Mouse (Mus musculus): ENCODE measurements around the gene Tshz3. TPM values are rescaled to one million over a fixed set of nuclear protein-coding genes. Genes with fewer than 3 reads are reported as not detected.

Gene Tshz3
- total and polyA plus RNA-seq, 2 experiments from 2014 or later, result 18.1 to 25.3 TPM

DNA sequence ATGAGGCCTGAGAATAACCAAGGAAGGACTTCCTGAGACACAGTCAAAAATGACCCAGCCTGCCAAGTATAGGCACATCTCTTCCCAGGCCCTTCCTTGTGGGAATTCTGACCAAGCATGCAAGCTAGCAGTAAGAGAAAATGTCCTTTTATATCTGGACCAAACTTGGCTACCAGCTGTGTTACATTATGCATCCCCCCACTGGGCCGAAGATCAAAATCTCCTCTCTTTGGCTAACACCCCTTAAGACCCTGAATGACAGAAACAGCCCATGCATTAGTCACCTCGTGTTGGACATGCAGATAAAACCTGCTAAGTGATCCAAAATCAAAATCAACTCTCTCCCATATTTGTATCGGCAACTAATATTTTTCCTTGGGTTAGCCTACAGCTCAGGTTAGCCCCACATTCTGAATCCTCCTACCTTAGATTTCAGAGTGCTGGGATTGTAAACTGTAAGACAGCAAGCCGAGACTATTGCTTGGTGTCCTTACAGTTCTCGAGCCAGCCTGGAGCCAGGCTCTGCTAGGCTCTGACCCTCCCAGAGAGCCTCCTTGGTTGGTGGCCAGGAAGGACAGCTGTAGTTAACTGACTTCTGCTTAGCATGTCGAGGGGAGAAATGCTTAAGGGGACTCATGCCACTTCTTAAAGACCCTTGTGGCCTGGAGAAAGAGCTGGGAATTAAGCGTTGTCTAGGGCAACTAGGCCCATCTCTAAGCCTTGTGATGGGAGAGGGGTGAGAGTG, 8.7 kb upstream of the Tshz3 start:
- TF ChIP-seq CTCF (IDR thresholded peaks at IDR 0.05; ENCODE audit: low read depth), result no peak
- WGBS, result 53% methylated on average over 7 of the region's 7 CpGs

DNA sequence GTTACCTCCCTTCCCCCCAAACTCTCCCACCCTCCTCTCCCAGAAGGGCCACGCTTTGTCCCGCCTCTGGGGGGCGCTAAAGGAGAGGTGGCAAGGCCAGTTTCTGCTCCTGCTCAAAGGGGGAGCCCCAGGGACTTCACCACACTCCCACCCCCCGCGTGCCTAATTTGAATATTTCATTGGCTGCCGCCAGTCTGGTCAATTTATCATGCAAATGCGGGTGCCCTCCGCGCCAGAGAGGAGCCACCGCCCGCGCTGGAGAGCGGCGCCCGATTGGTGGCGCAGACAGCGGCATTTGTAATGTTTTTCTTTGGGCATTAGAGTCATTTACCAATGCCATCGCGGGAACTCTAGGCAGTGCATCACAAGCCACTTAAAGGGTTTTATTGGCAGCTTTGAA, 7.4 kb upstream of the Tshz3 start:
- H3K4me3 ChIP-seq (ENCODE audit: low read length), result 0 out of 2 replicates have a peak overlapping the region, but pooled peaks have one; percentile 0

More for the DNA sequence above, 8.7 kb upstream of the Tshz3 start:
- H3K36me3 ChIP-seq (ENCODE audit: insufficient read depth, low read length), result no peaks in the 10 kb centered on the region
- DNase-seq (ENCODE audit: low spot score) (no peak), ATAC-seq (no peak)
- no peaks in the 10 kb centered on the region; the same call in 1 of the 2 replicates for H3K4me1 ChIP-seq (ENCODE audit: insufficient read depth, low read length)
- H3K27ac ChIP-seq, result no peak overlapping the region
- peaks cover 36% of the 10 kb centered on the region; the same call in 1 of the 2 replicates for H3K27me3 ChIP-seq (ENCODE audit: insufficient read depth, low read length)
- H3K4me3 ChIP-seq (ENCODE audit: low read length), result no peak overlapping the region
- H3K9ac ChIP-seq (replicated peaks; ENCODE audit: low read length), result no peak overlapping the region
- no peak overlapping the region for H3K4me2 ChIP-seq (ENCODE audit: low read depth, low read length)
- no peaks in the 10 kb centered on the region for H3K9me3 ChIP-seq (ENCODE audit: low read length)

DNA sequence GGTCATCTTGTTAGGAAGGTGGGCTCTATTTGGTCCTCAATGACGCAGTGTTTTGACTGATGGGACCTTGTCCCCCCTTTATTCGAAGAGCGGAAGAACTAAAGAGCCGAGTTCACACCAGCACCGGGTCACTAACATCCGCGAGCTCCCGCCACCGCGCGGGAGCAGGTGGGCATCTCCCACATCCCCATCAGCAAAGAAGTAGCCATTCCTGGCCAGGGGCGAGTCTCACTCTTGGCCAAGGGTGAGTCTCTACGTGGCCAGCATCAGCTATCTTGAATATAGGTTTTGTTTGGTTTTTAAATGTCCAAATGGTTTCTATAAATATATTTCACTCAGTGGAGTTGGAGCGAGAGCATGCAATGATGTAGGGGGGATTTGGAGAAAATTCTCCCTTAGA, 6.3 kb upstream of the Tshz3 start:
- peak overlapping the region; percentile 5; the same call in 1 of the 2 replicates for H3K4me2 ChIP-seq (ENCODE audit: low read depth, low read length)
- H3K36me3 ChIP-seq (ENCODE audit: insufficient read depth, low read length), result no peaks in the 10 kb centered on the region
- DNase-seq (ENCODE audit: low spot score) (no peak), ATAC-seq (no peak)
- H3K9me3 ChIP-seq (ENCODE audit: low read length), result no peaks in the 10 kb centered on the region
- no peak overlapping the region for H3K27ac ChIP-seq
- WGBS, result 2% methylated on average over 14 of the region's 14 CpGs
- peaks cover 5% of the 10 kb centered on the region; the same call in 1 of the 2 replicates for H3K4me1 ChIP-seq (ENCODE audit: insufficient read depth, low read length)
- no peak for TF ChIP-seq CTCF (IDR thresholded peaks at IDR 0.05; ENCODE audit: low read depth)
- H3K9ac ChIP-seq (replicated peaks; ENCODE audit: low read length), result no peak overlapping the region
- H3K27me3 ChIP-seq (ENCODE audit: insufficient read depth, low read length), result peaks cover 52% of the 10 kb centered on the region; the same call in 1 of the 2 replicates
- H3K4me3 ChIP-seq (ENCODE audit: low read length), result no peak overlapping the region

More for the DNA sequence above, 7.4 kb upstream of the Tshz3 start:
- H3K9ac ChIP-seq (replicated peaks; ENCODE audit: low read length), result no peak overlapping the region
- H3K9me3 ChIP-seq (ENCODE audit: low read length), result no peaks in the 10 kb centered on the region
- peak; percentile 62 for DNase-seq (ENCODE audit: low spot score)
- peak; percentile 57 for TF ChIP-seq CTCF (IDR thresholded peaks at IDR 0.05; ENCODE audit: low read depth)
- H3K4me2 ChIP-seq (ENCODE audit: low read depth, low read length), result peak overlapping the region; percentile 5; the same call in 1 of the 2 replicates
- H3K4me1 ChIP-seq (ENCODE audit: insufficient read depth, low read length), result peaks cover 2% of the 10 kb centered on the region; the same call in 1 of the 2 replicates
- WGBS, result 2% methylated on average over 19 of the region's 19 CpGs
- ATAC-seq, result no peak
- H3K27me3 ChIP-seq (ENCODE audit: insufficient read depth, low read length), result peaks cover 48% of the 10 kb centered on the region; the same call in 1 of the 2 replicates
- no peak overlapping the region for H3K27ac ChIP-seq
- H3K36me3 ChIP-seq (ENCODE audit: insufficient read depth, low read length), result no peaks in the 10 kb centered on the region

DNA sequence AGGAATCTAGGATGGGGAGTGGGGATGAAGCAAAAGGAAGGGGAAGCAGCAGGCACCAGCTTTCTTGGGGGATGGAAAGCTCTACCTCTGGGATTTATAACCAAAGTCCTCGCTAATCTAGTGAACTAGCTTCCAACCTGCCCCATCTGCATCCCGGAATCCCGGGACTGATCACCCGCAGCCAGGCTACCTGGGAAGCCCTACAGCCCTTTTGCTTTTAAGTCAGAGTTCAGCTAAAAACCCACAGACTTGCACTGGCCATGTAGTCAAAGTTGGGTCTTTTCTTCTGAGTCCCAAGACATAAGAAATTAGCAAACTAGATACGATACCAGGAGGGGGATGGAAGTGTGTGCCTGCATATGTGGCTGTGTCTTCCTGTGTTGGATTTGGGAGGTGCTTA, 5.5 kb upstream of the Tshz3 start:
- no peak overlapping the region for H3K9ac ChIP-seq (replicated peaks; ENCODE audit: low read length)
- H3K27ac ChIP-seq, result no peak overlapping the region
- no peaks in the 10 kb centered on the region for H3K36me3 ChIP-seq (ENCODE audit: insufficient read depth, low read length)
- no peak for DNase-seq (ENCODE audit: low spot score)
- H3K4me3 ChIP-seq (ENCODE audit: low read length), result no peak overlapping the region
- H3K9me3 ChIP-seq (ENCODE audit: low read length), result no peaks in the 10 kb centered on the region
- peaks cover 5% of the 10 kb centered on the region; the same call in 1 of the 2 replicates for H3K4me1 ChIP-seq (ENCODE audit: insufficient read depth, low read length)
- WGBS, result 21% methylated on average over 5 of the region's 5 CpGs
- H3K27me3 ChIP-seq (ENCODE audit: insufficient read depth, low read length), result peaks cover 52% of the 10 kb centered on the region; the same call in 1 of the 2 replicates
- no peak for TF ChIP-seq CTCF (IDR thresholded peaks at IDR 0.05; ENCODE audit: low read depth)
- no peak for ATAC-seq
- peak overlapping the region; percentile 5; the same call in 1 of the 2 replicates for H3K4me2 ChIP-seq (ENCODE audit: low read depth, low read length)

DNA sequence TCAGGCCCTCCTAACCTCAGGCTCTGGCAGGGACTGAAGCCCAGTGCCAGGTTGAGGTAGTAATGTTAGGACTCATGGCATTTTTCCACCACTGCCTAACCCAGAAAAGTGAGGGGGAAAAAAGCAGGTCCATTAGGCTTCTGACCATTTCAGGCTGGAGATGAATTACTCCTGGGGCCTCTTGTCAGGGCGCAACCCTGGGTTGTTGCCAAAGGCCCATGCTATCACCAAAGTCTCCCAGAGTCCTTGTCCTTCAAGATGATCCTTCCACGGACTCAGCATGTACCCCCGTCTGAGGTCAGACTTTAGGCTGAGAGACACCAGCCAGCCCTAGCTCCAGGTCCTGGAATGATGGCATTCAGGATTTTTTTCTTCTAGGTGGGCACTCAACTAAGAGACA, 4.8 kb upstream of the Tshz3 start:
- no peaks in the 10 kb centered on the region for H3K9me3 ChIP-seq (ENCODE audit: low read length)
- H3K4me1 ChIP-seq (ENCODE audit: insufficient read depth, low read length), result peaks cover 5% of the 10 kb centered on the region; the same call in 1 of the 2 replicates
- ATAC-seq (no peak), DNase-seq (ENCODE audit: low spot score) (no peak)
- no peak overlapping the region for H3K4me2 ChIP-seq (ENCODE audit: low read depth, low read length)
- H3K27me3 ChIP-seq (ENCODE audit: insufficient read depth, low read length), result peaks cover 52% of the 10 kb centered on the region; the same call in 1 of the 2 replicates
- no peak overlapping the region for H3K27ac ChIP-seq
- no peak for TF ChIP-seq CTCF (IDR thresholded peaks at IDR 0.05; ENCODE audit: low read depth)
- no peak overlapping the region for H3K4me3 ChIP-seq (ENCODE audit: low read length)
- WGBS, result 41% methylated on average over 3 of the region's 3 CpGs
- H3K9ac ChIP-seq (replicated peaks; ENCODE audit: low read length), result no peak overlapping the region
- no peaks in the 10 kb centered on the region for H3K36me3 ChIP-seq (ENCODE audit: insufficient read depth, low read length)

DNA sequence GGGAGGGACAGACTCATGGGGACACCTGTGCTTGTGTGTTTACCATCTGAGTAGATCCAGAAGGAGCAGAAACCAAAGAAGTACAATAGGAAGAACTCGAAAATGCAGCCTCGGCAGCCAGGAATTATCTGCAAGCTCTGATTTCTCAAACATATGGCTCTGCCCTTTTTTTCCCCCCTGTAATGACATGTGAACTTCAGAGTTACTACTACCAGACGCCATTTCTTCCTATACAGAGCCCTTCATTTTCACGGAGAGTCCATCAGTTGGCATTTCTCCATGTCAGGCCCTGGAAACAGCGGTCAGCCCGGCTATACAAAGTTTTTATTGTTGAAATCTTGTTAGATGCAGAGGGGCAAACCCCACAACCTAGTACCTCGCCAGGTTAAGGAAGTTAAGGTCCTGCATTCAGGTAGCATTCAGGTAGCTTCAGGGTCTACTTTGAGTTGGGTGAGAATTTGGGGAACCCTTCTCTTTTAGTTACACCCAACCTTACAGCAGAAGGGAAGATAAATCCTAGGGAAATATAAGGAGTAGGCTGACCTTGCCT, 3.2 kb upstream of the Tshz3 start:
- 0 out of 2 replicates have a peak overlapping the region, but pooled peaks have one; percentile 30 for H3K9ac ChIP-seq (replicated peaks; ENCODE audit: low read length)
- peak overlapping the region; percentile 98 for H3K4me2 ChIP-seq (ENCODE audit: low read depth, low read length)
- H3K4me3 ChIP-seq (ENCODE audit: low read length), result peak overlapping the region; percentile 83
- ATAC-seq, result no peak
- no peak for DNase-seq (ENCODE audit: low spot score)
- H3K27ac ChIP-seq, result no peak overlapping the region
- WGBS, result 30% methylated on average over 7 of the region's 7 CpGs
- H3K4me1 ChIP-seq (ENCODE audit: insufficient read depth, low read length), result peaks cover 5% of the 10 kb centered on the region; the same call in 1 of the 2 replicates
- H3K9me3 ChIP-seq (ENCODE audit: low read length), result no peaks in the 10 kb centered on the region
- H3K36me3 ChIP-seq (ENCODE audit: insufficient read depth, low read length), result no peaks in the 10 kb centered on the region
- no peak for TF ChIP-seq CTCF (IDR thresholded peaks at IDR 0.05; ENCODE audit: low read depth)
- H3K27me3 ChIP-seq (ENCODE audit: insufficient read depth, low read length), result peaks cover 52% of the 10 kb centered on the region; the same call in 1 of the 2 replicates
